Mouse (Mus musculus): Measurements from ENCODE around the gene Iqck.

Gene Iqck

DNA sequence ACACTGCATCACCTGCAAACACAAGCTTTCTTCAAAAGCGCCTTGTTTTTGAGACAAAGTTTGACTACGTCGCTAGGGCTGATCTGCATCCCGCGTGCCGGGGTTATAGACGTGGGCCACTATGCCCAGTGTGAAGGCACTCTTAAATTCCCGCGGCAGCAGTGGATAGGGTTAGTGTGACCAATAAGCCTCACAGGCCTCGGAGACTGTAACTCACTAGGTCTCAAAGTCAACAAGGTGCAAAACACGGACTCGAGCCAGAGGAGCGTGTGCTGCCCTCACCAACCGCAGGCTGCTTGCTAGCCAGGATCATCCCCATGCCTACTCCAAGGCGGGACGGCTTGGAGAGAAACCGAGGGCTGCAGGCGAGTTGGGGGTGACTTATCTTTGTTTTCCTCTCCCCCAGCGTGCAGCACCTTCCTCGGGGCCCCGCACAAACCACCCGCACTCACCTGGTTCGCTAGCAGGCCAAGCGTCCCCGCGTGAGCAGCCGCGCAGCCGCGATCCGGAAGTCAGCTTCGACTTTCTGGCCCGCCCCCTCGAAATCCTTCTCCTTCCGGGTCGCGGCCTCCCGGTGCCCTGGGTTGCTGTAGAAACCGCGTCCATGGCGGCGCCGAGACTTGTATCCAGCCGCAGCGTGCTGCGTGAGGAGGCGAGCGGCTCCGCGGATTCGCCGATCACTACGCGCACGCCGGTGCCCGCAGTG is at the start of gene Iqck:
Gene Iqck, plus strand, starts transcription at position 582 of the 706 bp plus-strand sequence.
- DNase-seq = peak; percentile 91 to 92

DNA sequence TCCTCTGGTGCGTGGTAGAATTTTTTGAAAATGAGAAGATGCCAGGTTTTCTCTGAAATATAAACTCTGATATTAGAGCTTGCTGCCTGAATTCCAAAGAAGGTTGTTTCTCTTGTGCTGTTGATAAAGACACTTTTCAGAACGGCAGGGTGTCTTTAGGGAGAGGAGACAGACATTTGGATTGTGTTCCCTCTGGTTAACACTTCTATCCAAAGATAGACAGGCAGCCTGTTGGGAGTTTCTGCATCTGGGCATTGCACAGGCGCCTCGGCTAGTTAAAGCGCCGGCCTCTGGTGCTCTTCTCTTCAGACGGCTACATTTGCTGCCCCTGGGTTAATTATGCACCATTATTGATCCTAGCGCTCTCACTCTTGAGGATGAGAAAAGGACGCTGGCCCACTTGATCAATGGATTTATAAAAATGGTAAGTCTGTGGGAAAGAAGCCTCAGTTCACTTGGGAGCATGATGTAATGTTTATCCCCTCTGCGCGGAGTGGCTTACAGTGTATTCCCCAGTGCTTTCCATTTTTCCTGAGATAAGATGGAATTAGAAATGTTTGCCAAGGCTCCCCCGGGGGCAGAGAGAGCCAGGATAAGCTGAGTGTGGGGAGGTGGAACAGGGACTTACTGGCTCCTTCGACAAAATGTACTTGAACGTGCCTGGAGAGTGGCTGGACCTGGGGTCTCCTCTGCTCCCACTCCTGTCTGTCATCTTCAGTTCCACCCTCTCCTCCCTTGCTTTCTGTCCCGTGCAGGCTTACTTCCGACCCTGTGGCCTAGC is 48.7 kb upstream of the Iqck start:
- DNase-seq = no peak

DNA sequence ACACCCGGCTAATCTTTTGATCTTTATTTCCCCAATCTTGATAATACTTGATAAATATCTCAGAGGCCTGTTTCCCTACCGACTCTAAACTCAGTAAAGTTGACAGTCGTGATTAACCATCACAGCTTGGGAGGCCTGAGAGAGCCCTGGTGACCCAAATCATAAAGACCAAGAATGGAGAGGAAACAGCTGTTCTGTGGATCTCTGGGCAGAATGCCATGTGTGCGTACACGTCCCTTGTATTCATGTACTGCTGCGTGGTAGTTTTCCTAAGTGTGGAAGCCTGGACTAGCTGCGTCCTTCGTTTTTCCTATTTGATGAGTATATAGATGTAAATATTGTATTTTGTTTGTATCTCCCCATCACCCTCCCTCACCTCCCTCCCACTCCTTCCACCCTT is 47.7 kb upstream of the Iqck start:
- no peak for DNase-seq

- no peak for DNase-seq
Measured at GRCm38 (mm10) chr7:118811407-118812106, 44.0 kb upstream of the Iqck start.

DNA sequence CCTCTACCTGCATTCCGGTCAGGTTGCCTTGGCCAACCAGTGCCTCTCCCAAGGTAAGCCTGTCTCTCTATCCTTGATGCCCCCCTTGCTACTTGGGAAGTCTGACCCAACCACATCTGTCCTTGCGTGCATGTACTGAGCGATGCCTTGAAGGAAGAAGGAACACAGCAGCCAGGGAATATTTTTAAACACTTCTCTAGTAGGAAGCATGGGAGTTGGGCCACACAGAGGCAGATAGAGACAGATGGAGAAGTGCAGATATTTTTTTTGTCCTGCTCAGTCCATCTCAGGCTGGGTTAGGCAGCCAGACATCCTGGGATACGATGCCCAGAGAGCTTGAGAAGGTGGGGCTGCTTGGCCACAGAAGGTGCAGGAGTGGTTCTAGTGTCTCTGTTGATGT is 42.0 kb upstream of the Iqck start:
- DNase-seq = no peak

DNA sequence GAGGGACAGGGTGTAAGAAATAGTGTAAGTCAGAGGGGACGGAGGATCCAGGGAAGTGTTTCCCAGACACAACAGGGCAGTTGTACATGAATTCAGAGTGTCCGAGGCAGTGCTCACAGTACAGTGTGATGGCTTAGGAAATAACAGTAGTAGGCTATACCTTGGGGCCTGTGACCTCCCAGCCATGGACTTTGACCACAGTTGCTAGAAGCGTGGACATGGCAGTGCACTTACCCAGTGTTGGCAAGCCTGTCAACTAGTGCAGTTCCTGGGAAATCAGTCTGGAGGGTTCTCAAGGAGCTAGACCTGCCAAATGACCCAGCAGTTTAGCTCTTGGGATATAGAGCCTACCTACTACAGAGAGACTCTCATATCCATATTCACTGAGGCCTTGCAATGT is 39.3 kb upstream of the Iqck start:
- no peak for DNase-seq

- no peak for DNase-seq
Measured at GRCm38 (mm10) chr7:118817741-118818140, 37.8 kb upstream of the Iqck start.

- DNase-seq = no peak
Measured at GRCm38 (mm10) chr7:118819666-118820065, 35.9 kb upstream of the Iqck start.

- DNase-seq = no peak
Measured at GRCm38 (mm10) chr7:118821356-118821755, 34.2 kb upstream of the Iqck start.

DNA sequence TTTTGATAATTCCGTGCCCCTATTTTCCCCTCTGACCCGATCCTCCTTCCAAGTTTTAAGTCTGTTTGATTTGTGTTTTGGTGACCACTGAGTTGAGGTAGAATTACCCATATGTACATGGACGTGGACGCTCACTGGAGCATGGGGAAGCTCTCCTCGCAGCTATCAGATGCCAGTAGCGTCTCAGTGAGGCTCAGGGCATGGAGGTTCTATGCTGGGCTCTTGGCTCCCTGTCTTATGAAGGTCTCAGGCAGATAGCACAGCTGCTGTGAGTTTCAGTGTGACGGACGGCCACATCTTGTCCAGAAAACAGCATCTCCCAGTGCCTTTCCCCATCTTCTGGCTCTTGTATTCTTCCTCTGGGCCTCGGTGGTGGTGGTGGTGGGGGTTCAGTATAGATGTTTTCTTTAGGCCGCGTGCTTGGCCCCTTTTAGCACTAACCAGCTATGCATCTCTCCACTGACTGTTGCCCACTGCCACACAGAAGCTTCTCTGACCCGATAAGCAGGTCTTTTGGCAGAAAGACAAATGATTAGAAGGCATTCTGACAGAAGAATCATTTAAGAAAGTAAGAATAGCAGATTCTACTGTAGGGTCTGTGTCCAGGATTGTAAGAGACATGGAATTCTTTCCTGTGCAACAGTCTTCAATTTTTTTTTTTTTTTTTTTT is 33.5 kb upstream of the Iqck start:
- no peak for DNase-seq

DNA sequence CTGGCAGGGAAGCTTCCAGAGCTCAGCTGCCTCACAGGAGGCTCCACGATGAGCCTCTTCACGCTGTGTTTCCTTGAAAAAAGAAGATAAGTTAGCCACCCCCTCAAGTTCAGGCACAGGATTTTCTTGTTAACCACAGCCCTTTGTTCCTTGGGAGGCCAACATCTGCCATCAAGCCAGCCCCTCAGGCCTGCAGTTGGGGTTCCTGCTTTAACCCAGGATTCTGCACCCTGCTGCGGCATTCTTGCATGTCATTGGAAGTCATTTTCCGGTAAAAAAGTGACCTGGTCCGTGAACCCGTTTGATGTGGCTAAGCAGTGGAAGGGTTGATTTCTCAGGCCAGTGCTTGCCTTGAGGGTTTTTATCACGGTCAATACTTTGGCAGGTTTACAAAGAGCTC is 31.1 kb upstream of the Iqck start:
- no peak for DNase-seq

- no peak for DNase-seq
Measured at GRCm38 (mm10) chr7:118827975-118828416, 27.6 kb upstream of the Iqck start.

GRCm38 (mm10) chr7:118837901-118838300 is 17.7 kb upstream of the Iqck start:
- no peak for DNase-seq

- DNase-seq = no peak
Measured at GRCm38 (mm10) chr7:118841030-118841745, 14.4 kb upstream of the Iqck start.

GRCm38 (mm10) chr7:118841796-118842195 is 13.8 kb upstream of the Iqck start:
- DNase-seq = no peak

DNA sequence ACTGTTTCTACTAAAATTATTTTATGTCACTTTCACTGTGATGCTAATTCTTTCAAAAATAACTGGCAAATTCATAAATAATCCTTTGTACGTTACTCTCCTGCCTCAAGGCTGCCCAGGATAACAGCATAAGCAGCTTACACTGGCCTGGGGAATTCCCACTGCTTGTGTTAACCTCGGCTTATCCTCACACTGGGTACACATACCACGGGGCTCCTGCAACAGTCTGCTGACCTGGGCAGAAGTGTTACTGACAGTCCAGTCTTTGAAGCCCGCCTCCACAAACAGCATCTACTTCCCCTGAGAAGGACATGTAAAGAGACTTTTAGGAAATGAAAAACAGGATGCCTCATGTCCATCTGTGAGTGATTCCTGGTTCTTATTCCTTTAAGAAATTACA is 12.6 kb upstream of the Iqck start:
- DNase-seq = no peak

DNA sequence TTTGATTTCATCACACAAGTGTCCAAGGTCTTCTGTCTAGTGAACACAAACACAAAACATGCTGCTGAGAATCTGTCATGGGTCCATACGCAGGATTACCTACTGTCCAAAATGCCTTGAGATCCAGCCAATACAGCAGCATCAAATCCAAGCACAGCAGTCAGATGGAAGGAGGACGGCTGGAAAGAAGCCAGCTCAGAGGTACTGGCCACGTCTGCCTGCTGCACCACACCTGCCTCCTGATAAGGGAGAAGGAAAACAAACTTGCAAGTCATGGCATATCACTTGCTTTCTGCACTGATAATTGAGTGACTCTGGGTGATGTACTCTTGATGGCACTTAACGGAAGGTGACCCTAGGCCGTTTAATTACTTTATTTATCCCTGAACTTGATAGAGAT is 10.4 kb upstream of the Iqck start:
- no peak for DNase-seq

- no peak for DNase-seq
Measured at GRCm38 (mm10) chr7:118846329-118846728, 9.2 kb upstream of the Iqck start.

DNA sequence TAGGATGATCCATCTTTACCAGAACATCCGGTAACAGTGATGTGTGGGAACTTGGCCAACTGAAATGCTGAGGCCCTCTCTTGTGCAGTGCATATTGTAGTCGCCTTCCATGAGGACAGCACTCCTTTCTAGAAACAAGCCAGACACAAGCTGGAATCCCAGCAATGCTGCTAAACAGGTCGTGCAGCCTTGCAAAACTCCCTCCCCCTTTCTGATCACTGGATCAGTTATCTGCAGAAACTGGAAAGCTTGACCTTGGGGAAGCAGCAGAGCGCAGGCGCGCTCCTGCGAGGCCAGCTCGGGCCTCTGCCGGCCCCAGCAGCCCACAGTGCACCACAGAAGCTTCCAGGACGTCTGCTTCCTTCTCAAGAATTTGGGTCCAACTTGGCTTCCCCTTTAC is 6.8 kb upstream of the Iqck start:
- DNase-seq = no peak

DNA sequence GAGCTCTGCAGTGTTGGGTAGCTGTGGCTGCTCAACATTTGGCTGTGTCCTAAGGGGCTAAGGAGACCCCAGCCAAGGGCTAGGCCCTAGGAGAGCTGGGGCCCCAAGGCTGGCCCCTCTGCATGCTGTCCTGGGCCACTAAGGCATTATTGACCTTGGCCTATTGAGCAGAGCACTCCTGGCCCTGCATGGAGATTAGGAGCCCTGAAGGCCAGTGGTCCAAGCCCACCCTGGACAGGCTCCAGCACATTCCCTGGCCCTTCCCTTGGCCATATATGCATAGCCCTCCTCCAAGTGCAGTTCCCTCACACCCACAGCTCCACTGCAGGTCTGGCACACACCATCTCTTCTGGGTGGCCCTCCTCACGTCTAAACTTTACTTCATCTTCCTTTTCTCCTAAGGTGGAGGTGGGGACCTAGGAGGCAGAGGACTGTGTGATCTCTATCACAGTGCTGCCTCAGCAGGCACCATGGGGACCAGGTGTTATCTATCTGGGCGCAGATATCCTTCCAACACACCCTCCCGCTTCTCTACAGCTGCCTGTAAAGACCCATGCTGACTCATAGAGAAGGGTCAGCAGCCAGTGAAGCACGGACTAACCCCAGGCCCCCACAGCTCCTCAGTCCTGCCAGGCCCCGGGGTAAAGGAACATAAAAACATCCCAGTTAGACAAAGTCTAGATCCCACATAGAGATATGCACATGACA is 5.9 kb upstream of the Iqck start:
- DNase-seq = no peak

GRCm38 (mm10) chr7:118850676-118851290 is 4.8 kb upstream of the Iqck start:
- DNase-seq = no peak
